Mouse (Mus musculus): Measurements from ENCODE around the gene Trdn. TPM values are rescaled to one million over a fixed set of nuclear protein-coding genes. Genes with fewer than 3 reads are reported as not detected.

The Trdn gene
- total and polyA plus RNA-seq, 3 experiments: 0.27 TPM; not detected in 2

DNA sequence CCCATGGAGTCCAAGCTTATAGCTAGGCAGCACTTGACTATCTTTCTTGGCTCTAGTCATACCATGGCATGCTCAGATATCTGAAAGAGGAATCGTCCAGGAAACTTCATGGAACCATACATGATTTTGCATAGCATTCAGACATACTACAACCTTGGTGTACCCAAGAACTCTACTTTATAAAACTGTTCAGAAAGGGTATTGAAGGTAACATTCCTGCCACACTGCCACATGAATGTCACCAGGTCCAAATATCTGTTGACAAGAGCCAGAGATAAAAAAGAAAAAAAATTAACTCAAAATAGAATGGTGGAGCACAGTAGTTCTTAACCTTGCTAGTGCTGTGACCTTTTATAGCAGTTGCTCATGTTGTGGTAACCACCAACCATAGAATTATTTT is 175.8 kb downstream of the Trdn start:
- Histone ChIP-seq H3K36me3 (replicated peaks) (no peaks in the 10 kb centered on the region), H3K4me3 (ENCODE audit: low read depth, low read length) (no peak overlapping the region), H3K9me3 (replicated peaks) (no peaks in the 10 kb centered on the region), H3K27me3 (ENCODE audit: insufficient read depth, low read length) (no peaks in the 10 kb centered on the region), H3K4me1 (ENCODE audit: insufficient read depth, low read depth, low read length) (no peaks in the 10 kb centered on the region)
- ATAC-seq (ENCODE audit: extremely low read depth, insufficient number of reproducible peaks, low FRiP score, poor library complexity, severe bottlenecking) (no peak), DNase-seq (ENCODE audit: low spot score) (no peak)
- TF ChIP-seq TAL1 (conservative IDR thresholded peaks at IDR 0.05; ENCODE audit: low read depth, low read length) (no peak), CTCF (IDR thresholded peaks at IDR 0.05; ENCODE audit: low read depth, low read length) (no peak)

DNA sequence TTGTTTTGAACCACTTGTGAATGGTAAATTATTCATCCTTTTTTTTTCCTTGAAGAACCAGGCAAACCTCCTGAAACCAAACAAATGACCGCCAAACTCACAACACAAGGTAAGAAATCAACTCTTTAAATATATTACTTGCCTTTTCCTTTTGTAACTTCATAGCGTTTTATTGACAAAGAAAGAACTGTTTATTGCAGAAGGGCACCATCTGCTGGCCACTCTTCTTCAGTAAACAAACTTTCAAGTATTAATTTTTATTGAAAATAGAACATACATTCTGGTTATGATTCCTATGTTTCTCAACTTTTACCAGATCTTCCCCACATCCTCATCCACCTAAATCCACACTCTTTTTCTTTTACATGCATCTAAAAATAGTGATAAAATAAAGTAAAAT is 224.6 kb downstream of the Trdn start:
- Histone ChIP-seq H3K4me3 (ENCODE audit: low read depth, low read length) (no peak overlapping the region), H3K4me1 (ENCODE audit: insufficient read depth, low read depth, low read length) (no peaks in the 10 kb centered on the region), H3K36me3 (replicated peaks) (no peaks in the 10 kb centered on the region), H3K27me3 (ENCODE audit: insufficient read depth, low read length) (no peaks in the 10 kb centered on the region), H3K9me3 (replicated peaks) (no peaks in the 10 kb centered on the region)
- TF ChIP-seq CTCF (IDR thresholded peaks at IDR 0.05; ENCODE audit: low read depth, low read length) (no peak), GATA1 (IDR thresholded peaks at IDR 0.05; ENCODE audit: borderline replicate concordance, low read length) (no peak), TAL1 (conservative IDR thresholded peaks at IDR 0.05; ENCODE audit: low read depth, low read length) (no peak), POLR2AphosphoS5 (IDR thresholded peaks at IDR 0.05; ENCODE audit: insufficient replicate concordance, low read depth, low read length) (no peak), GATA2 (IDR thresholded peaks at IDR 0.05; ENCODE audit: borderline replicate concordance, low read depth, low read length) (no peak)
- no peak for DNase-seq (ENCODE audit: low spot score)
- no peak for ATAC-seq (ENCODE audit: extremely low read depth, insufficient number of reproducible peaks, low FRiP score, poor library complexity, severe bottlenecking)

DNA sequence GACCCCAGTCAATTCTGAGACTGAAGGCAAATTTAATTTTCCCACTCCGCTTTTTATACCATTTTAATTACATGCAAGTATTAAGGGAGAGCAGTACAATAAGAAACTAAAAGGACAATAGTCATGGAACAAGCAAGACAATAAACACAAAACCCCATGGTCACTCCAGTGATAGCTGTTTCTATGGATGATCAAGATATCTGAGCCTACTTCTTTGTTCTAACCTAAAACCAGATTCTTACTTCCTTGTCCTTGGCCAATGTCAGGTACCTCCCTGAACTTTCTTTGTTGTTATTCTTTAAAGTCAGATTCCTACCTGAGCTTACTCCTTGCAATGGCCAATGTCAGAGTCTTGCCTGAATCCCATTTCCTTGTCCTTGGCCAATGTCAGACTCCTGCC is 272.7 kb downstream of the Trdn start:
- Histone ChIP-seq H3K27me3 (ENCODE audit: insufficient read depth, low read length) (no peaks in the 10 kb centered on the region), H3K4me3 (ENCODE audit: low read depth, low read length) (no peak overlapping the region), H3K4me1 (ENCODE audit: insufficient read depth, low read depth, low read length) (no peaks in the 10 kb centered on the region), H3K9me3 (replicated peaks) (no peaks in the 10 kb centered on the region), H3K36me3 (replicated peaks) (no peaks in the 10 kb centered on the region)
- no peak for ATAC-seq (ENCODE audit: extremely low read depth, insufficient number of reproducible peaks, low FRiP score, poor library complexity, severe bottlenecking)
- TF ChIP-seq GATA1 (IDR thresholded peaks at IDR 0.05; ENCODE audit: borderline replicate concordance, low read length) (no peak), CTCF (IDR thresholded peaks at IDR 0.05; ENCODE audit: low read depth, low read length) (no peak), POLR2AphosphoS5 (IDR thresholded peaks at IDR 0.05; ENCODE audit: insufficient replicate concordance, low read depth, low read length) (no peak), GATA2 (IDR thresholded peaks at IDR 0.05; ENCODE audit: borderline replicate concordance, low read depth, low read length) (no peak), TAL1 (conservative IDR thresholded peaks at IDR 0.05; ENCODE audit: low read depth, low read length) (no peak)
- no peak for DNase-seq (ENCODE audit: low spot score)

DNA sequence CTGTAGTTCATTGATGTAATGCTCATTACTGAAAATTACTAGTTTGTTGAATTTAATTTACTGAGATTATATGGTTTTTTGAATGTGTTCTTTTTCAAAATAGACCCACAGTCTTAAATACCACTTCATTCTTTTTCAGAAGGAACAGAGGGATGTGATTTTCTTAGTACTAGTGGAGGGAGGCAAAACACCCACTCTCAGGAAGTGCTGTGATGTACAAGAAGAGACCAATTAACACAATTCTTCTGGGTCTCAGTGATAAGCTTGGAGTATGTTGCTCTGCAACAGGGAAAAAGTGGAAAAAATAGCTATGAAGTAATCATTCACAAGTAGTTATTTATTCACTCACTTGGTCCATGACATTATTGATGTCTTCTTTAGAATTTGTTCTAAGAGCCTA is 286.2 kb downstream of the Trdn start:
- Histone ChIP-seq H3K9me3 (replicated peaks) (no peaks in the 10 kb centered on the region), H3K4me3 (ENCODE audit: low read depth, low read length) (no peak overlapping the region), H3K36me3 (replicated peaks) (no peaks in the 10 kb centered on the region), H3K27me3 (ENCODE audit: insufficient read depth, low read length) (no peaks in the 10 kb centered on the region), H3K4me1 (ENCODE audit: insufficient read depth, low read depth, low read length) (no peaks in the 10 kb centered on the region)
- TF ChIP-seq CTCF (IDR thresholded peaks at IDR 0.05; ENCODE audit: low read depth, low read length) (no peak), POLR2AphosphoS5 (IDR thresholded peaks at IDR 0.05; ENCODE audit: insufficient replicate concordance, low read depth, low read length) (no peak), GATA1 (IDR thresholded peaks at IDR 0.05; ENCODE audit: borderline replicate concordance, low read length) (no peak), GATA2 (IDR thresholded peaks at IDR 0.05; ENCODE audit: borderline replicate concordance, low read depth, low read length) (no peak), TAL1 (conservative IDR thresholded peaks at IDR 0.05; ENCODE audit: low read depth, low read length) (no peak)
- no peak for ATAC-seq (ENCODE audit: extremely low read depth, insufficient number of reproducible peaks, low FRiP score, poor library complexity, severe bottlenecking)
- DNase-seq (ENCODE audit: low spot score): no peak

DNA sequence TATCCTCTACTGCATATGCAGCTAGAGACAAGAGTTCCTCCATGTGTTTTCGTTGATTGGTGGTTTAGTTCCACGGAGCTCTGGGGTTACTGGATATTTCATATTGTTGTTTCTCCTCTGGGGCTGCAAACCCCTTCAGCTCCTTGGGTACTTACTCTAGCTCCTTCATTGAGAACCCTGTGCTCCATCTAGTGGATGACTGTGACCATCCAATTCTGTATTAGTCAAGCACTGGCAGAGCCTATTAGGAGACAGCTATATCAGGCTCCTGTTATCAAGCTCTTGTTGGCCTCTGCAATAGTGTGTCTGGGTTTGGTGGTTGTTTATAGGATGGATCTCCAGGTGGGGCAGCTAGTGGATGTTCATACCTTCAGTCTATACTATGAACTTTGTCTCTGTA is 290.2 kb downstream of the Trdn start:
- no peak for ATAC-seq (ENCODE audit: extremely low read depth, insufficient number of reproducible peaks, low FRiP score, poor library complexity, severe bottlenecking)
- H3K4me3 ChIP-seq (ENCODE audit: low read depth, low read length): no peak overlapping the region

DNA sequence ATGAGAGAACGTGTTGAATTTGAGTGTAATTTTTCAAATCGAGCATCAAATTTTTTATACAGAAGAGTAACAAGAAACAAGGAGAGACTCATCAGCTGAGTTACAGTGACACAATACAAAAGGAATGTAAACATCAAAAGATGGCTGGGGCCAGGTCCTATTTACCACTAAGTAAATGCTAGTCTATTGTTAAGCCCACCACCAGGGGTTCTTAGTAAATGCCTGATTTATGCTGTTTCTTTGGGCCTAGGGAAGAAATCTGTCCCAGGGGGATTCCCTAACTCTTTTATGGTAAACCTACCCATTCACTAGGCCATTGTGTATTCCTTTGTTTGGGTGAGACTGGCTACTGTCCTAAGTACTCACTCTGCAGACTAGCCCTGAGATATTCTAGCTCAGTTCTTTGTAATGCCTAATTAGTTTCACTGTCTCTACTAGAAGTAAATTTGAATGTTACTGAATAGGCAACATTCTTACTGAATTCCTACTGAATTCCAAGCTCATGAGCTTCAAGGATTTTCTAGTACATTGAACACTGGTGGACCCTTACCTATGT is 295.2 kb downstream of the Trdn start:
- Histone ChIP-seq H3K9me3 (replicated peaks) (no peaks in the 10 kb centered on the region), H3K27me3 (ENCODE audit: insufficient read depth, low read length) (no peaks in the 10 kb centered on the region), H3K4me1 (ENCODE audit: insufficient read depth, low read depth, low read length) (no peaks in the 10 kb centered on the region), H3K36me3 (replicated peaks) (no peaks in the 10 kb centered on the region), H3K4me3 (ENCODE audit: low read depth, low read length) (no peak overlapping the region)
- ATAC-seq (ENCODE audit: extremely low read depth, insufficient number of reproducible peaks, low FRiP score, poor library complexity, severe bottlenecking): no peak
- DNase-seq (ENCODE audit: low spot score): no peak
- TF ChIP-seq GATA1 (IDR thresholded peaks at IDR 0.05; ENCODE audit: borderline replicate concordance, low read length) (no peak), TAL1 (conservative IDR thresholded peaks at IDR 0.05; ENCODE audit: low read depth, low read length) (no peak), CTCF (IDR thresholded peaks at IDR 0.05; ENCODE audit: low read depth, low read length) (no peak), GATA2 (IDR thresholded peaks at IDR 0.05; ENCODE audit: borderline replicate concordance, low read depth, low read length) (no peak), POLR2AphosphoS5 (IDR thresholded peaks at IDR 0.05; ENCODE audit: insufficient replicate concordance, low read depth, low read length) (no peak)

More for the DNA sequence above, 290.2 kb downstream of the Trdn start:
- Histone ChIP-seq H3K36me3 (replicated peaks) (no peaks in the 10 kb centered on the region), H3K9me3 (replicated peaks) (no peaks in the 10 kb centered on the region), H3K4me1 (ENCODE audit: insufficient read depth, low read depth, low read length) (no peaks in the 10 kb centered on the region), H3K27me3 (ENCODE audit: insufficient read depth, low read length) (no peaks in the 10 kb centered on the region)
- DNase-seq (ENCODE audit: low spot score): no peak
- TF ChIP-seq POLR2AphosphoS5 (IDR thresholded peaks at IDR 0.05; ENCODE audit: insufficient replicate concordance, low read depth, low read length): no peak
- TF ChIP-seq TAL1 (conservative IDR thresholded peaks at IDR 0.05; ENCODE audit: low read depth, low read length): no peak
- no peak for TF ChIP-seq GATA1 (IDR thresholded peaks at IDR 0.05; ENCODE audit: borderline replicate concordance, low read length)
- no peak for TF ChIP-seq CTCF (IDR thresholded peaks at IDR 0.05; ENCODE audit: low read depth, low read length)
- TF ChIP-seq GATA2 (IDR thresholded peaks at IDR 0.05; ENCODE audit: borderline replicate concordance, low read depth, low read length): no peak

Other genes with a start within 250 kb of the Trdn start
- gene Nkain2, start 190.1 kb upstream of the Trdn start, total RNA-seq (2014; fragmentation: Nextera tagmentation): not detected in 2 replicates
- 0.16 and 0.23 TPM in 2 replicates for gene Nkain2, start 190.1 kb upstream of the Trdn start, total RNA-seq (2017)
- not detected in 2 replicates for gene Nkain2, start 190.1 kb upstream of the Trdn start, polyA plus RNA-seq (2012)

All from G1E (cell line).